Mouse (Mus musculus) G1E (cell line): Measurements from ENCODE around the gene Hoxc9.

Experiments
- CTCF ChIP-seq: IDR thresholded peaks from 2 replicates; pipeline ENCODE4 v1.5.1; 2012; ENCODE audit warnings: low read depth, low read length, inconsistent platforms, mixed read lengths
- GATA1 ChIP-seq: IDR thresholded peaks from 2 replicates; pipeline ENCODE4 v1.6.1; 2012; ENCODE audit warnings: borderline replicate concordance, low read length, inconsistent platforms, mixed read lengths
- TAL1 ChIP-seq: conservative IDR thresholded peaks from 2 replicates; pipeline ENCODE4 v1.6.1; 2012; ENCODE audit warnings: low read depth, low read length, inconsistent platforms, mixed read lengths

GRCm38 (mm10) chr15:102976171-102976570 is at the start of gene Hoxc9:
- TF ChIP-seq CTCF (no peak), GATA1 (no peak), TAL1 (no peak)
